Mouse (Mus musculus): ENCODE results near the gene Aff1.

DNA sequence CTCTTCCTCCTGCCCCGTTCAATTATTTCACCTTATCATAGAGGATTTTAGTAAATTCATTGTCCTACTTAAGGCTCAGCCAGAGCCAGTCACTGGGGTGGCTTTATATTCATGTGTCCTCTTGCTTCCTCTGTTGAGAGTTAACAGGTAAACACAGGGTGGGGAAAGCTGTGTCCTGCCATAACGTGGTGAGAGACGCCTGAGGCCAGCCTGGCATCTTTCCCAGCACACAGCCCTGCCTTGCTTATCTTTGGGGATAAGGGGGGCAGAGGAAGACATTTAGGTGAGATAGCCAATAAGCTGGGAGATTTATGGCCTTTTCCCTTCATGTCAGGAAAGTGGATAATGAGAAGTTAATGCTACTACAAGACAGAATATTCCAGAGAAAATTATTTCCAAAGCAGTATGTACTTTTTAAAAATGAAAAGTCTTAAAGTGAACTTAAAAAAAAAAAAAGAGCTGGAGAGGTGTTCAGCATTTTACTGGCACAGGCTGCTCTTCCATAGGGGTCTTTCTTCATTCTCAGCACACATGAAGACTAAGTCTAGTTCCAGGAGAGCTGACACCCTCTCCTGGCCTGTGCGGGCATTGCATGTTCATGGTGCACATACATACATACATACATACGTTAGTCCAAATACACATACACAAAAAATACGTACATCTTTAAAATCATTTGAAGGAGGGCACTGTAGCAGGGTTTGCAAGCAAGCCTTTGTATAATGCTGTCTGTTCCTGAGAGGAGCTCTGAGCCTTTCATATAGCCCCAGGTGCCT, 78.5 kb downstream of the Aff1 start:
- no peak for TF ChIP-seq FLI1 (IDR thresholded peaks at IDR 0.05; ENCODE audit: low read length)
- no peak for TF ChIP-seq GATA1 (IDR thresholded peaks at IDR 0.05; ENCODE audit: borderline replicate concordance, low read length)

All from megakaryocyte, embryonic 14.5 days (primary cell).